Mouse (Mus musculus) gastrocnemius, postnatal 25 days (tissue): Measurements from ENCODE around the gene Hoxb4. TPM values are rescaled to one million over a fixed set of nuclear protein-coding genes. Genes with fewer than 3 reads are reported as not detected.

Source experiments
- DNase-seq: peaks from one replicate; pipeline ENCODE4 v3.0.0; 2022
- total RNA-seq, 2 experiments: library from RNA; stranded (reverse); gene quantifications; 1 replicate in 1 of 2; 2 replicates in 1 of 2; pipeline ENCODE4 v1.2.3; 2021

The Hoxb4 gene
- total RNA-seq, 2 experiments from 2014 or later: 0.24 to 0.38 TPM

GRCm38 (mm10) chr11:96284774-96285734 is 33.0 kb upstream of the Hoxb4 start:
- DNase-seq: no peak

GRCm38 (mm10) chr11:96285771-96286738 is 32.0 kb upstream of the Hoxb4 start, which contains the start of gene Hoxb7:
Hoxb7 (plus strand) TSS chr11:96286623.
- no peak for DNase-seq

- no peak for DNase-seq
Measured at GRCm38 (mm10) chr11:96286739-96287385, 31.2 kb upstream of the Hoxb4 start.

GRCm38 (mm10) chr11:96287411-96287810 is 30.7 kb upstream of the Hoxb4 start:
- DNase-seq: no peak

- no peak for DNase-seq
Measured at GRCm38 (mm10) chr11:96288455-96289221, 29.4 kb upstream of the Hoxb4 start.

GRCm38 (mm10) chr11:96289293-96289692 is 28.8 kb upstream of the Hoxb4 start:
- no peak for DNase-seq

- DNase-seq: no peak
Measured at GRCm38 (mm10) chr11:96289837-96290236, 28.2 kb upstream of the Hoxb4 start.

GRCm38 (mm10) chr11:96290705-96291355 is 27.2 kb upstream of the Hoxb4 start:
- DNase-seq: no peak

- DNase-seq: no peak
Measured at GRCm38 (mm10) chr11:96291681-96292564, 26.1 kb upstream of the Hoxb4 start, which contains the start of gene Hoxb6. Hoxb6 (plus strand) TSS chr11:96292476.

GRCm38 (mm10) chr11:96292565-96293301 is 25.3 kb upstream of the Hoxb4 start:
- no peak for DNase-seq

GRCm38 (mm10) chr11:96293302-96293921 is 24.7 kb upstream of the Hoxb4 start:
- no peak for DNase-seq

GRCm38 (mm10) chr11:96294245-96295091 is 23.6 kb upstream of the Hoxb4 start:
- no peak for DNase-seq

GRCm38 (mm10) chr11:96295092-96295835 is 22.8 kb upstream of the Hoxb4 start:
- DNase-seq: no peak

GRCm38 (mm10) chr11:96296997-96297396 is 21.1 kb upstream of the Hoxb4 start:
- no peak for DNase-seq

- DNase-seq: no peak
Measured at GRCm38 (mm10) chr11:96297428-96297827, 20.6 kb upstream of the Hoxb4 start.

- DNase-seq: no peak
Measured at GRCm38 (mm10) chr11:96297968-96298635, 20.0 kb upstream of the Hoxb4 start.
